Mouse (Mus musculus) intestine, embryonic 16.5 days (tissue): ENCODE data around the gene Sprr2i. TPM values are rescaled to one million over a fixed set of nuclear protein-coding genes. Genes with fewer than 3 reads are reported as not detected.

Experiments used
- ATAC-seq: fragments of 200-750 bp; cut with Nextera tagmentation; 2 replicates; pipeline ENCODE4 v1.8.0; 2017; ENCODE audit warnings: moderate TSS enrichment, moderate library complexity
- H3K27ac ChIP-seq: fragments of 300-500 bp; sonication (generic); 2 replicates; pipeline ENCODE4 v1.5.1; 2014; ENCODE audit warnings: mild to moderate bottlenecking, low read length
- H3K27me3 ChIP-seq: fragments of 300-500 bp; sonication (generic); replicated peaks from 2 replicates; pipeline ENCODE4 v1.6.1; 2014; ENCODE audit warnings: low read length, control low read depth, mixed read lengths; ENCODE audit not compliant: control insufficient read depth, insufficient read depth
- H3K36me3 ChIP-seq: fragments of 300-500 bp; sonication (generic); 2 replicates; pipeline ENCODE4 v1.6.1; 2014; ENCODE audit warnings: low read length, control low read depth; ENCODE audit not compliant: control insufficient read depth, insufficient read depth
- H3K4me1 ChIP-seq: fragments of 300-500 bp; sonication (generic); 2 replicates; pipeline ENCODE4 v1.6.1; 2014; ENCODE audit warnings: low read length, control low read depth, mixed read lengths; ENCODE audit not compliant: control insufficient read depth, insufficient read depth
- H3K4me2 ChIP-seq: fragments of 300-500 bp; sonication (generic); 2 replicates; pipeline ENCODE4 v1.6.1; 2014; ENCODE audit warnings: low read depth, low read length, control low read depth
- H3K4me3 ChIP-seq: fragments of 300-500 bp; sonication (generic); 2 replicates; pipeline ENCODE4 v1.5.1; 2014; ENCODE audit warnings: mild to moderate bottlenecking, low read length
- H3K9ac ChIP-seq: fragments of 300-500 bp; sonication (generic); 2 replicates; pipeline ENCODE4 v1.6.1; 2014; ENCODE audit warnings: low read depth, low read length
- H3K9me3 ChIP-seq: fragments of 300-500 bp; sonication (generic); 2 replicates; pipeline ENCODE4 v1.6.1; 2016; ENCODE audit warnings: low read length, control low read depth; ENCODE audit not compliant: control insufficient read depth
- WGBS: fragments of 180-500 bp; shearing (Covaris S2); extraction: QIAGEN DNeasy Blood & Tissue Kit; methylation state at CpG from one replicate; pipeline ENCODE4 v1.1.7; 2014; 5-methylcytosine and 5-hydroxymethylcytosine counted together
- polyA plus RNA-seq: library from polyadenylated mRNA; unstranded; fragments of >200 nt; fragmentation: Nextera tagmentation; extraction: Ambion mirVana; gene quantifications from 2 replicates; pipeline ENCODE4 v1.2.1, GENCODE M21; 2015

The Sprr2i gene
- not detected in 2 replicates for polyA plus RNA-seq

- no peak within 1 kb of the TSS for H3K4me3 ChIP-seq
- no peak within 1 kb of the TSS for H3K9ac ChIP-seq
- no peak within 1 kb of the TSS for H3K4me2 ChIP-seq
- no peak for ATAC-seq
- H3K27ac ChIP-seq: no peak within 1 kb of the TSS
- H3K4me1 ChIP-seq: no peaks in the 10 kb centered on the region
- no peaks in the 10 kb centered on the region for H3K9me3 ChIP-seq
- 95% methylated on average over 2 of the region's 2 CpGs for WGBS
- H3K27me3 ChIP-seq: no peaks in the 10 kb centered on the region
- H3K36me3 ChIP-seq: no peaks in the 10 kb centered on the region
These were observed at the start of gene Sprr2i for GRCm38 (mm10) chr3:92407691-92408090. Gene Sprr2i, plus strand, starts transcription at chr3:92407991.

- H3K9ac ChIP-seq: no peak overlapping the region
- H3K4me3 ChIP-seq: no peak overlapping the region
- H3K4me1 ChIP-seq: no peaks in the 10 kb centered on the region
- no peaks in the 10 kb centered on the region for H3K27me3 ChIP-seq
- ATAC-seq: no peak
- H3K4me2 ChIP-seq: no peak overlapping the region
- no peaks in the 10 kb centered on the region for H3K36me3 ChIP-seq
- no peaks in the 10 kb centered on the region for H3K9me3 ChIP-seq
- no peak overlapping the region for H3K27ac ChIP-seq
These were observed 46.2 kb upstream of the Sprr2i start for GRCm38 (mm10) chr3:92361619-92362018.

GRCm38 (mm10) chr3:92364887-92365286 lies 42.9 kb upstream of the Sprr2i start, which contains the start of gene Sprr2f:
Gene Sprr2f, plus strand, starts transcription at chr3:92365187.
- H3K4me2 ChIP-seq: no peak within 1 kb of the TSS
- H3K36me3 ChIP-seq: no peaks in the 10 kb centered on the region
- no peaks in the 10 kb centered on the region for H3K9me3 ChIP-seq
- no peak for ATAC-seq
- H3K4me3 ChIP-seq: no peak within 1 kb of the TSS
- no peak within 1 kb of the TSS for H3K27ac ChIP-seq
- 70% methylated on average over 3 of the region's 3 CpGs for WGBS
- H3K27me3 ChIP-seq: no peaks in the 10 kb centered on the region
- no peak within 1 kb of the TSS for H3K9ac ChIP-seq
- no peaks in the 10 kb centered on the region for H3K4me1 ChIP-seq

GRCm38 (mm10) chr3:92373613-92374012 lies 34.2 kb upstream of the Sprr2i start:
- Histone ChIP-seq H3K4me1 (no peaks in the 10 kb centered on the region), H3K27me3 (no peaks in the 10 kb centered on the region), H3K4me3 (no peak overlapping the region), H3K4me2 (no peak overlapping the region), H3K27ac (no peak overlapping the region), H3K9me3 (no peaks in the 10 kb centered on the region), H3K9ac (no peak overlapping the region), H3K36me3 (no peaks in the 10 kb centered on the region)
- no peak for ATAC-seq
- WGBS: 66% methylated on average over 2 of the region's 2 CpGs

- WGBS: 86% methylated on average over 1 of the region's 1 CpGs
- no peak for ATAC-seq
These were observed 22.4 kb upstream of the Sprr2i start, which contains the start of gene Sprr2h for GRCm38 (mm10) chr3:92385385-92385784. Gene Sprr2h, plus strand, starts transcription at chr3:92385685.

GRCm38 (mm10) chr3:92394301-92394700 lies 13.5 kb upstream of the Sprr2i start:
- Histone ChIP-seq H3K9me3 (no peaks in the 10 kb centered on the region), H3K27me3 (no peaks in the 10 kb centered on the region), H3K4me3 (no peak overlapping the region), H3K9ac (no peak overlapping the region), H3K4me2 (no peak overlapping the region), H3K27ac (no peak overlapping the region), H3K4me1 (no peaks in the 10 kb centered on the region), H3K36me3 (no peaks in the 10 kb centered on the region)
- no peak for ATAC-seq
- 57% methylated on average over 1 of the region's 1 CpGs for WGBS

More at GRCm38 (mm10) chr3:92385385-92385784, 22.4 kb upstream of the Sprr2i start, which contains the start of gene Sprr2h:
- Histone ChIP-seq H3K9me3 (no peaks in the 10 kb centered on the region), H3K4me2 (no peak within 1 kb of the TSS), H3K4me3 (no peak within 1 kb of the TSS), H3K27ac (no peak within 1 kb of the TSS), H3K36me3 (no peaks in the 10 kb centered on the region), H3K9ac (no peak within 1 kb of the TSS), H3K27me3 (no peaks in the 10 kb centered on the region), H3K4me1 (no peaks in the 10 kb centered on the region)

GRCm38 (mm10) chr3:92417782-92418181 lies 10.0 kb downstream of the Sprr2i start, which contains the start of gene Sprr2j-ps:
Gene Sprr2j-ps, plus strand, starts transcription at chr3:92418082.
- WGBS: 91% methylated on average over 2 of the region's 2 CpGs
- no peak for ATAC-seq

GRCm38 (mm10) chr3:92429323-92429722 lies 21.5 kb downstream of the Sprr2i start, which contains the start of gene Gm9774:
Gene Gm9774, minus strand, starts transcription at chr3:92429423.
- ATAC-seq: no peak
- WGBS: 88% methylated on average over 6 of the region's 6 CpGs

More at GRCm38 (mm10) chr3:92417782-92418181, 10.0 kb downstream of the Sprr2i start, which contains the start of gene Sprr2j-ps:
- Histone ChIP-seq H3K9me3 (no peaks in the 10 kb centered on the region), H3K4me3 (no peak within 1 kb of the TSS), H3K4me1 (no peaks in the 10 kb centered on the region), H3K27ac (no peak within 1 kb of the TSS), H3K4me2 (no peak within 1 kb of the TSS), H3K27me3 (no peaks in the 10 kb centered on the region), H3K36me3 (no peaks in the 10 kb centered on the region), H3K9ac (no peak within 1 kb of the TSS)

GRCm38 (mm10) chr3:92432282-92432681 lies 24.5 kb downstream of the Sprr2i start, which contains the start of gene Sprr2k:
Gene Sprr2k, plus strand, starts transcription at chr3:92432582.
- H3K4me1 ChIP-seq: no peaks in the 10 kb centered on the region
- H3K4me2 ChIP-seq: no peak within 1 kb of the TSS
- ATAC-seq: no peak
- no peak within 1 kb of the TSS for H3K4me3 ChIP-seq
- WGBS: 83% methylated on average over 2 of the region's 2 CpGs
- H3K9me3 ChIP-seq: no peaks in the 10 kb centered on the region
- H3K27me3 ChIP-seq: no peaks in the 10 kb centered on the region
- no peak within 1 kb of the TSS for H3K27ac ChIP-seq
- no peaks in the 10 kb centered on the region for H3K36me3 ChIP-seq
- H3K9ac ChIP-seq: no peak within 1 kb of the TSS

More at GRCm38 (mm10) chr3:92429323-92429722, 21.5 kb downstream of the Sprr2i start, which contains the start of gene Gm9774:
- Histone ChIP-seq H3K4me2 (no peak within 1 kb of the TSS), H3K9me3 (no peaks in the 10 kb centered on the region), H3K4me1 (no peaks in the 10 kb centered on the region), H3K27me3 (no peaks in the 10 kb centered on the region), H3K4me3 (no peak within 1 kb of the TSS), H3K27ac (no peak within 1 kb of the TSS), H3K36me3 (no peaks in the 10 kb centered on the region), H3K9ac (no peak within 1 kb of the TSS)

- 90% methylated on average over 3 of the region's 3 CpGs for WGBS
These were observed 30.9 kb downstream of the Sprr2i start, which contains the start of gene Sprr1b for GRCm38 (mm10) chr3:92438689-92439088. Gene Sprr1b, minus strand, starts transcription at chr3:92438789.

More at GRCm38 (mm10) chr3:92438689-92439088, 30.9 kb downstream of the Sprr2i start, which contains the start of gene Sprr1b:
- no peaks in the 10 kb centered on the region for H3K9me3 ChIP-seq
- H3K4me3 ChIP-seq: no peak within 1 kb of the TSS
- no peak within 1 kb of the TSS for H3K4me2 ChIP-seq
- H3K27me3 ChIP-seq: no peaks in the 10 kb centered on the region
- H3K36me3 ChIP-seq: no peaks in the 10 kb centered on the region
- H3K9ac ChIP-seq: no peak within 1 kb of the TSS
- ATAC-seq: no peak
- H3K4me1 ChIP-seq: no peaks in the 10 kb centered on the region
- no peak within 1 kb of the TSS for H3K27ac ChIP-seq
